8 mouse cellular contexts compared by ENCODE assay signal in genomic region chr7:4876753-4877221, GRCm38 (mm10). TPM values are rescaled to one million over a fixed set of nuclear protein-coding genes. Genes with fewer than 3 reads are reported as not detected.
A peak's percentile ranks its signal among the peaks of the same experiment; 100 is the strongest.
DNase-seq lines count a peak whose midpoint lies in the region; ATAC-seq and TF ChIP-seq lines count a peak whose summit lies in the region.

Isoc2a (plus strand) TSS chr7:4877153.

- peak within 1 kb of the TSS; percentile 80 for H3K27ac ChIP-seq in hindbrain, embryonic 10.5 days
- H3K27ac ChIP-seq in lung, postnatal 0 days (ENCODE audit: low read length): peak within 1 kb of the TSS; percentile 84

- H3K27me3 ChIP-seq in hindbrain, embryonic 10.5 days (ENCODE audit: insufficient read depth, poor library complexity, severe bottlenecking): no peaks in the 10 kb centered on the region
- H3K27me3 ChIP-seq in lung, postnatal 0 days (replicated peaks; ENCODE audit: insufficient read depth, low read length): no peaks in the 10 kb centered on the region

- peak; percentile 100 for ATAC-seq in frontal cortex, adult (ENCODE audit: low TSS enrichment)
- ATAC-seq in lung, postnatal 0 days: peak; percentile 100

- peak; percentile 94 for DNase-seq in MN1 (ENCODE audit: low spot score)
- peak; percentile 94 for DNase-seq in cerebellum, adult 9-10 months
- DNase-seq in hindbrain, embryonic 10.5 days (ENCODE audit: low spot score): peak; percentile 95
- DNase-seq in layer of hippocampus, adult 9-11 months: peak; percentile 94
- peak; percentile 99 for DNase-seq in lung, postnatal 0 days (ENCODE audit: low spot score)
- peak; percentile 72 for DNase-seq in ovary, postnatal 14 days (ENCODE audit: low spot score)
- peak; percentile 90 for DNase-seq in thymus, postnatal 14 days

- TF ChIP-seq EP300 in lung, postnatal 0 days (IDR thresholded peaks at IDR 0.05): peak; percentile 73

- 0 out of 2 replicates have a peak, but pooled peaks cover under 1% of the 10 kb centered on the region for H3K36me3 ChIP-seq in hindbrain, embryonic 10.5 days
- no peaks in the 10 kb centered on the region for H3K36me3 ChIP-seq in lung, postnatal 0 days (ENCODE audit: insufficient read depth, low read length)

- H3K4me2 ChIP-seq in lung, postnatal 0 days (replicated peaks; ENCODE audit: low read depth, low read length): peak within 1 kb of the TSS; percentile 75

- H3K4me1 ChIP-seq in hindbrain, embryonic 10.5 days (replicated peaks): peaks cover 19% of the 10 kb centered on the region
- peaks cover 5% of the 10 kb centered on the region; the same call in 1 of the 2 replicates for H3K4me1 ChIP-seq in lung, postnatal 0 days (ENCODE audit: insufficient read depth, low read depth, low read length)

- WGBS in hindbrain, embryonic 10.5 days: under 1% methylated on average over 22 of the region's 22 CpGs
- 1% methylated on average over 22 of the region's 22 CpGs for WGBS in lung, postnatal 0 days

- no peak for TF ChIP-seq CTCF in lung, postnatal 0 days (IDR thresholded peaks at IDR 0.05)

- H3K4me3 ChIP-seq in hindbrain, embryonic 10.5 days: peak within 1 kb of the TSS; percentile 63
- H3K4me3 ChIP-seq in lung, postnatal 0 days (ENCODE audit: low read depth, low read length): peak within 1 kb of the TSS; percentile 54

- peak within 1 kb of the TSS; percentile 64 for H3K9ac ChIP-seq in lung, postnatal 0 days (replicated peaks; ENCODE audit: low read depth)

- H3K9me3 ChIP-seq in hindbrain, embryonic 10.5 days: no peaks in the 10 kb centered on the region; the same call in 1 of the 2 replicates
- no peaks in the 10 kb centered on the region for H3K9me3 ChIP-seq in lung, postnatal 0 days (ENCODE audit: low read length)

RNA-seq across cellular contexts. Expression of gene Isoc2a, which starts in this region (rescaled TPM):
- polyA plus RNA-seq in hindbrain, embryonic 10.5 days (2016; fragmentation: Nextera tagmentation; extraction: Ambion mirVana): 0.73 and 0.82 TPM in 2 replicates
- polyA plus RNA-seq in lung, postnatal 0 days (2015; fragmentation: Nextera tagmentation; extraction: Ambion mirVana): 0.53 and 0.57 TPM in 2 replicates

Comparison
In these comparisons a context has a peak if more than half of its experiments do, and no peak if none do; other contexts are left out.
1. Peak in every context shown above with its lines: DNase-seq, ATAC-seq, H3K4me3 ChIP-seq and H3K27ac ChIP-seq.
2. Peak in DNase-seq, H3K4me3 ChIP-seq and H3K27ac ChIP-seq in hindbrain, embryonic 10.5 days; RNA of the gene not detected or under 1 TPM.
3. Peak in DNase-seq, ATAC-seq, H3K4me3 ChIP-seq, H3K27ac ChIP-seq, H3K9ac ChIP-seq and H3K4me2 ChIP-seq in lung, postnatal 0 days; RNA of the gene not detected or under 1 TPM.